Mouse (Mus musculus): ENCODE data around the gene Tmcc2.

Gene Tmcc2

DNA sequence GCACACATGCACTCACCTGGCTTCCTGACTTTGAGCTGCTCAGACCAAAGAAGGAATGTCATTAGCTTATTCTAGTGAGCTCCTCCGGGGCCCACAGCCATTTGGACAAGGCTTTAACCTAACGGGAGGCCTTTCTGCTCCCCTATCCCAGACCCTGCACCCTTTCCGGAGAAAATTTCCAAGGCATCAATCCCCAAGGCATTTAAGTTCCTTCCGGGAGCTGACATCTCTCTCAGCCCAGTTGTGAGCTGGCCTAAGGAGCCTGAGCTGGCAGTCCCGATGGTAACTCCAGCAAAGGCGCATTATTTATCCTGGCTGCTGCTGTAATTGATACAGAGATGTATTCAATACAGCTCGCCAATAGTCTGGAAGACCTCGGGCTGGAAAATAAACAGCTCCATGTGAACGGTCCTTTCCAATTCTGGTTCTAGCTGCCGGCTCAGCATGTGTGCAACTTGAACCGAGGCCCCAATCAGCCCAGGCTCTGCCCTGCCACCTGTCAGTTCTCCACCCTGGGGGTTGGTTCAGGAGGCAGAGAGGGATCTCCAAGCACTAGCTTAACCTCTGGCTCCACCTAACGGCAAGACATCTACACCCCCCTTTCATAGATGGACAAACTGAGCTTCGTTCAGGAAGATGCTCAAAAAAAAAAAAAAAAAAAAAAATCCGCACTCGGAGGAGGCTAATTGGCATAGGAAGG is 1.0 kb downstream of the Tmcc2 start:
- DNase-seq (ENCODE audit: low spot score), result no peak

- DNase-seq (ENCODE audit: low spot score), result no peak
Observed at GRCm38 (mm10) chr1:132388813-132389803, 2.0 kb downstream of the Tmcc2 start.

- no peak for DNase-seq (ENCODE audit: low spot score)
Observed at GRCm38 (mm10) chr1:132387943-132388342, 3.1 kb downstream of the Tmcc2 start.

DNA sequence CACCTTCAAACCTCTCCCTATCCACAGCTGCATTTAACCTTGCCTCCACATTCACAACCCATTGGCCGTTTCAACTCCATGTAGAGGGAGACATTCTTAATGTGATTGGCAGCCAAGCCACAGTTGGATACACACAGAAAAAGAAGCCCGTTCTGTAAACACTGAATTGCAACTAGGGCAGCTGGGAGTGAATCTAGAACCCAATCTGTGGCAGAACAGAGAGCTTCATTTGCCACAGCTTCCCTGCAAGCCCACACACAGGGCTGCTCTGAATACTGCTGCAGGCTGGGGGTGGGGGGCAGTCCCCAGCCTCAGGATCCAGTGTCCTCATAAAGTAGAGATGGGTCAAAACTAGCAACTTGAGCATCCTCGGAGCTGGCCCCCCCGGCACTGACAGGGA is 4.8 kb downstream of the Tmcc2 start:
- DNase-seq (ENCODE audit: low spot score), result no peak

DNA sequence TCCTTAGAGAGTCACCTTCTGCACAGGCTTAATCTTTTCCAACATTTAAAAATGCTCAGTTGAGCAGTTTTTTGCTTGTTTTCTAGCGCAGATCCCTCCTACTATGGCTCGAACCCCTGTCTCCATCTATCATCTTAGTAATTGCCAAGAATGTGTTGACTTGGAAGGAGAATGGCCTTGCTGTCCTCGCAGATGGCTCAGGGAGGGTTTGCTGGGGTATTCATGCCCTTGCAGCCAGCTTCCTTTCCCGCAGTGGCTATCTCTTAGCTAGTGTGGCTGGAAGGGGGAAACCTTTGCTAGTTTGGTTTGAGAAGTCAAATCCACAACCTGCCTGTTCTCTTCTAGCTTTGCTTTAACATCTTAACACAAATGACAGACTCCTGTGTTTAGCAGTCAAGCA is 5.4 kb downstream of the Tmcc2 start:
- no peak for DNase-seq (ENCODE audit: low spot score)

DNA sequence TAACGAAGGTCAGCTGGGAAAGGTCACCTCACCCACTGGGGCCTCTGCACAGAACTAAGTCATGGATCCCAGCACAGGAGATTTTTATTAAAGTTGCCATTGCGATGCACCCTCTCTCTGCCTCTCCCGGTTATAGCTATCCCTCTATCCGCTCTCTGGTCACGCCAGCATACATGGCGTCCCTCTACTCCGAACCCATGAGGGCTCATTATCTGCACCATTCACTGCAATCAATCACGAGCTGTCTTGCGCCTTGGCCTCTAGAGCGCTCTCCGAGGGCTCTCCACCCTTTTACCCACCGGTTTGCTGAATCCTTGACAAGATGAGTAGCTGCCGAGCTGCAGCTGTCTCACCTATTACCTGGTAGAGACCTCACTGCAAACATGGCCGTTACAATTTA is 5.8 kb downstream of the Tmcc2 start:
- no peak for DNase-seq (ENCODE audit: low spot score)

- DNase-seq (ENCODE audit: low spot score), result no peak
Observed at GRCm38 (mm10) chr1:132384001-132384554, 7.0 kb downstream of the Tmcc2 start.

DNA sequence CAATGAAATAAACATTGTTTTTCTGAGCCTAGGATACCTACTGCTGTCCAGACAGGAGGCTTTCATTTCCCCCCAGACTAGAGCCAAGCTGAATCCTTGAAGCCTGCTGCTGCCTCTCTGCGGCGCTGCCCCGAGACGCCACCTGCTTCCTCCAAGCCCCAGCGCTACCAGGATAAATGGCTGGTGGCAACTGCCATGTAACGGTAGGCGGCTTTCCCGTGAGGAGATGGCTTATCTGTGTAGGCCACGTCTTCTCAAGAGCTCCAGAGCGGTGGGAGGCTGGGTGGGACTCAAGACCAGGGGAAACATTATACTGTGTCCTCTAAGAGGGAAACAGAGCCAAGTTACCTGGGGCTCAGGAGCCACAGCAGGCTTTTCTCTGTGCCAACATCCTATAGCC is 9.2 kb downstream of the Tmcc2 start:
- DNase-seq (ENCODE audit: low spot score), result no peak

DNA sequence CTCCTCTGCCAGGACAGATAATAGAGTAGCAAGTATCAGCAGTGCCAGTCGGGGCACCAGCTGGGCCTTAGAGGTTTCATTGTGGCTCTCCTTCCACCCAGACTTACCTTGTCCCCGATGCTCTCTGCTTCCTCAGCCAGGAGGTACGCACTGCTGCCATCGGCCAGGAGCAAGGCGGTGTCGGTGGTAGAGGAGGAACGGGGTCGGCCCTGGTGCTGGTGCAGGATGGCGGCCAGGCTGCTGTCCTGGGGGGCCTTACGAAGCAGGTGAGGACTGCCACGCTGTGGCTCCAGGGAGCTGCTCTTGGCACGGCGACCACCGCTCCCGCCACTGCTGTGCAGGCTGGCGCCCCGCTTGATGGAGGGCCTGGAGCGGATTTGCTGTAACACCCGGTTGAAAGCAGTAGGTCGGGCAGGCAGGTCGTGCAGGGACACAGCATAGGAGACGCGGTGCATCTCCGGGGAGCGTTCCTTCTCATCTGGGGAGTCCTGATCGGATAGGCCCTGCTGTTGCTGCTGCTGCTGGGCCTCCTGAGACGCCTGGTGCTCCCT is 10.5 kb downstream of the Tmcc2 start:
- no peak for DNase-seq (ENCODE audit: low spot score)

DNA sequence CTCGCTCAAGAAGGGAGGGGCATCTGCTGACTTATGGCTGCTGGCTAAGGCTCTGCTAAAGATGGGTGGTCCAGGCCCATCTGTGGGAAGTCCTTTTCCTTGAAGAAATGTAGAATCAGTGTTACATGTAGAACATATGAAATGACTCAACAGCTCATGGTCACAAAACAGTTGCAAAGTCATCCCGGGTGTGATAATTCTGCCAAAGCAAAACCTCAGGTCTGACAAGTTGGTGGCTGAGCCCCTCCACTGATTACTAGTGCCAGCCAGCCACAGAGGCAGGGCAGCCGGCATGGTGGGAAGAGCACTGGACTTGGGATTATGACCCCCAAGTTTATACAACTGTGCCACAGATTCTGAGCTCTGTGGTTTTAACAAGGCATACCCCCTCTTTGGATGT is 13.3 kb downstream of the Tmcc2 start:
- DNase-seq (ENCODE audit: low spot score), result no peak

DNA sequence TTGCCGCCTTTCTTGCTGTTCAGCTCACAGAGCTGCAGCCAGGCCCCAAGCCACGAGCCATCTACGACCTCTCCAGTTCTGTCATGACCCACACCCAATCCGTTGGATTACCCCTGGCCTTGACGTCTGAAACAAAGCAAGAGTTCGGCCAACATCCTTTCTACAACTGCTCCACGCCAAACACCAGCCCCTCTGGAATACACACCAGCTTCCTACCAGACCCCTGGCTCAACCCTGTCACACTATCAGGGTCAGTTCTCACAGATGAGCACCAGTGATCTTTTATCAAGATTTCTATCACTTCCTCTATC is 14.1 kb downstream of the Tmcc2 start:
- DNase-seq (ENCODE audit: low spot score), result no peak

- no peak for DNase-seq (ENCODE audit: low spot score)
Observed at GRCm38 (mm10) chr1:132376211-132377054, 14.6 kb downstream of the Tmcc2 start.

GRCm38 (mm10) chr1:132375256-132375655 is 15.8 kb downstream of the Tmcc2 start:
- no peak for DNase-seq (ENCODE audit: low spot score)

GRCm38 (mm10) chr1:132374873-132375244 is 16.2 kb downstream of the Tmcc2 start:
- no peak for DNase-seq (ENCODE audit: low spot score)

DNA sequence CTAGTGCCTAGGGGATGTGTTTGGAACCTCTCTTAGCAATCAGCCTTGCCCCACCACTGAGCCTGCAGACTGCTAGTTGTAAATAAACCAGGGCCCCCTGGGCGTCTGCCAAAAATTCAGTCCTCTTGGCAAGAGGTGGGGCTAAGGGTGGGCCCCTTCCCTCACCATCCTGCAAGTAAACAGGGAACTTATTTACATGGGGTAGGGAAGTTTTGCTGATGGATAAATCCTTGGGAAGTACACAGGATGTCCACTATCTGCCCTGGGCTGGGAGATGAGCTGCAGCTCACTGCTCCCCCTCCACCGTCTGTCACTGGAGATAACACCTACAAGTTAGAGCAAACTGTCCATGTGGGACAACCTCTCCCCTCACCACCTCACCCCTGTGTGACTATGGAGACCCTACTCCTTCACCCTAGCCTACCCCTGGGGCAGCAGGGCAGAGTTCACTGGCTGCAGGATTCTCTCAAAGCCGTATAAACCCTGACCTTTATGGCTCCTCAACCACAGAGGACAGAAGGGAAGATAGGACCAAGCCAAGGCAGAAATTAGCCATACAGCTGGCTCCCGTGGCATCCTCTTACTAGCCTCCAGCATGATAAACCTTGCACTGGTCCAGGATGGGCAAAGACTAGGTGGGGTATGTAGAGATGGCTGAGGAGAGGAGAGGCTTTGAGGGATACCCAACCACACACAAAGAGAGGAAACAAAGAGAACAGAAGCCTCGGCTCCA is 16.8 kb downstream of the Tmcc2 start:
- no peak for DNase-seq (ENCODE audit: low spot score)

DNA sequence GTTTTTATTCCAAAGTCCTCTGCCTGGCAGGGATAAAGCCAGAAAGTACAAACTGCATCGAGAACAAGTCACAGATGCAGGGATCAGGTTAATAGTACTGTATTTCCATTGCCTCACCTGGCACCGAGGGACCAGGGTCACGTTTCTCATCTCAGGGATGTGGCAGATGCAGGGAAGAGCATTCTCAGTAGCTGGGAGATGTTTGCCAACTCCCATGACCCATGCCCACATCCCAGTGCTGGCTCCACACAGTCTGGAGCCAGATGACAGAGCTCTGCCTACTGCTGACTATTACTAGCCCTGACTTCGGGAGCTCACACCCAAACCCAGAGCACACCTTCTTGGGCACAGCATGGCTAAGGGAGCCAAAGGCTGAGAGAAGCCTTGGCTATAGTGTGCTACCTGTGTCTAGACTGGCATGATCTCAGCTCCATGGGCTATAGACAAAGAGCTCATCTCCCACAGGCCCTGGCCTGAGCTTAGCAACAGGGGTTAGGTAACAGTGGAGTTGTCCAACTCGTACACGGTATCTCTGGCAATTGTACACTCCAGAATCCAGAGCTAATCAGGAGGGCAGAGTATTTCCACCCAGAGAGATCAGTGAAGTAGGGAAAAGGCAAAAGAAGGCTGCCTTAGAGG is 18.1 kb downstream of the Tmcc2 start:
- no peak for DNase-seq (ENCODE audit: low spot score)

DNA sequence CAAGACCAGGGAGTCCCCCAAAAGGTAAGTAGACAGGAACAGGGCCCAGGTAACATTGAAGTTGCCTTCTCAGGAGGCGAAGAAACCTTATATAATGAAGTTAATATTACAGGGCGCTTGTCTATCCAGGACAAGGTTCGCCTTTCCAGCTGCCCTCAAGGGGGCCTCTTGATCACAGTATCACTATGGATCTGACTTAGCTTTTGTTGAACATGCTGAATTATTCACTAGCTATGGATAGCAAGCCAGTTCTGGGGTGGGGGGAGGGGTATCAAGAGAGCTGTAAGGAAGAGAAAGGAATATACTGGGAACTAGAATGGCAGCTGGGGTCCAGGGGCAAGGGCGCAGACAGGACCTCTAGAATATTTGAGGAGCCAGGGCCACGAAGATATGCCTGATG is 18.7 kb downstream of the Tmcc2 start:
- DNase-seq (ENCODE audit: low spot score), result no peak

DNA sequence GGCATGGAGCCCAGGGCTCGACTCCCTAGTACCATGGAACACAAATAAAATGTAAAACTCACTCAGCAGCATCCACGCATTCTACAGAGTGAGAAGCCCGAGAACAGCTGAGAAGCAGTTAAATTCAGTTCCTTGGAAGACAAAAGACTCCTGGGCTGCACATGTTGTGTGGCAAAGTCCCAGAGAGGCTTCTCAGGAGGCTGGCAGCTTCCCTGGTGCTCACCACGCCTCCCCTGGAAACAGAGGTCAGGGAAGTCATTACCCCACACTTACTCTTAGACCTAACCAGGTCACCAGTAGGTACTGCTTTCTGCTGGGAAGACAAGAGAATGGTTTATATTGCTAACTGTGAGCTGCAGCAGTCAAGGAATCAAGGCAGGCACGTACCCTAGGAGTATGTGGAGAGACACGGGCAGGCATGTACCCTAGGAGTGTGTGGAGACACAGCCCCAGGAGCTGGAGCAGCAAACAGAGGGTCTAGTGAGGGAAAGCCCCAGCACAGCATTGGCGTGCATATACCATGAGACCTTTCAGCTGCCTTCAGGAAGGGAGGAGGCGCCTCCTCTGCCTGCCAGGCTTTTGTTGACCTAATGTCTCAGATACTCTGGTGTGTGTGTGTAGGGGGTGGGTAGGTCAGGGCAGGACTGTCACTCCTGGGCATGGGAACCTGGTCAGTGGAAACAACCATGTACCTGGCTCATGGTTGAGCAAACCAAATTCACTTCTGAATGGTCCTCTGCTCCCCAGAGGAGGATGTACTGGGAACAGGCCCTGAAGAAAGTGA is 19.6 kb downstream of the Tmcc2 start:
- no peak for DNase-seq (ENCODE audit: low spot score)

DNA sequence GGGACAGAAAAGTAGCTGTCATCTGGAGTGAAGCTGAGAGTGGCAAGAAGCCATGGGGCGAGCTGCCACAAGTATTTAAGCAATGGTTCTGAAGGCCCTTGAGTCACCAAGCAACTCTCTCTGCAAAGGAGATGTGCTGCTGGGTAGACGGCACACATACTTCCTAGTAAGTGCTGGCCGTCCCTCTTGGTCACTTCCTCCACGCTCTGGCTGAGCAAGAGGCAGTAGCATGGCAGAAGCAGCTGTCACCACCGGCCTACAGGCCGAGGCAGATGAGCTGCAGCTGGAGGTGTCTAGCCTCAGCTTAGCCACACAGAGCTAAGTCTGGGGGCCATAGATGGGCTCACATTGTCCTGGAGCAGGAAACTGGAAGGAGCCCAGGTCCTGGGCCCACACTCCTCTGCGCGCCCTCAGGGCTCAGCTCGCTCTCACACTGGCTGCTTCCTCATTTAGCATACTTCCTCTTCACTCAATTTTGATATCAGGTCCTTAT is 20.4 kb downstream of the Tmcc2 start:
- DNase-seq (ENCODE audit: low spot score), result no peak
